Mouse (Mus musculus): ENCODE measurements around the gene Lnx1. TPM values are rescaled to one million over a fixed set of nuclear protein-coding genes. Genes with fewer than 3 reads are reported as not detected.

Gene Lnx1
- polyA plus RNA-seq, 1 experiment from 2014 or later, result 1.2 TPM

DNA sequence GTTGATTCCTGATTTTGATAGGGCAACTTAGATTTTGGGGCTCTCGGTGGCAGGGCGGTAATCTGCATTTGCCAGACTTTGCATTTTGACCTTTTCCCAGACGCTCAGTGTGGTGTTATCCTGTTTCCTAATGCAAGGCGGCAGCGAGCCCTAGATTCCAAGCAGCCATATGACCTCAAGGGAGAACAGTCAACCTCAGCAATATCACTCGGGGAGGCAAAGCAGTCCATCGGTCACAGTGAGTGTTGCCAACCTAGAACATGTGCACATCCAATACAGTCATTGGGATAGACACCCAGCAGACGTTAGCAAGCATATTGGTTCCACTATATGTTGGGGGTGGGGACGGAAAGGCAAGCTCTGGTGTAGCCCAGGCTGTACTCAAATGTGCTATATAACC, 54.5 kb downstream of the Lnx1 start:
- Histone ChIP-seq H3K9ac (no peak overlapping the region), H3K9me3 (no peaks in the 10 kb centered on the region), H3K27ac (no peak overlapping the region), H3K4me1 (no peaks in the 10 kb centered on the region), H3K4me3 (no peak overlapping the region), H3K36me3 (no peaks in the 10 kb centered on the region), H3K27me3 (no peaks in the 10 kb centered on the region), H3K4me2 (no peak overlapping the region)
- ATAC-seq (ENCODE audit: insufficient number of reproducible peaks, low FRiP score, low TSS enrichment, low read depth), result no peak
- WGBS, result 87% methylated on average over 9 of the region's 9 CpGs

DNA sequence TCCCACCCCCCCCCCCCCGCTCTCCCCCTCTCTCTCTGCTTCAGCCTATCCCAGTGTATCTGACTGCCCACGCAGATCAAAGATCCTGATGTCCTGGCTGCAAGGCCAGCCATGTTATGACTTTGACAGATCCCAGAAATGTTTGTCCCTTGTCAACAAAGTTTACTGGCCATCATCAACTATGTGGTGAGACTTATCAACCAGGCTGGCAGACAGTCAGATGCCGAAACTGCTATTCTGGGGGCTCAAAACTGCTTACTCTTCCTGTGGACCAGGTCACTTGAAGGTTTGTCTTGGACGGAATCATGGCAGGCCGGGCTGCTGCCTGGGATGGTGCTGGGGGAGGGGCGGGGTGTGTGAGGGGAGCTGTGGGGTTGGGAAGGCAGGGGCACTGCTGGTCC, 55.1 kb downstream of the Lnx1 start:
- Histone ChIP-seq H3K36me3 (no peaks in the 10 kb centered on the region), H3K4me1 (no peaks in the 10 kb centered on the region), H3K27ac (no peak overlapping the region), H3K9ac (no peak overlapping the region), H3K4me2 (no peak overlapping the region), H3K27me3 (no peaks in the 10 kb centered on the region), H3K9me3 (no peaks in the 10 kb centered on the region), H3K4me3 (no peak overlapping the region)
- no peak for ATAC-seq (ENCODE audit: insufficient number of reproducible peaks, low FRiP score, low TSS enrichment, low read depth)
- 49% methylated on average over 5 of the region's 6 CpGs for WGBS

DNA sequence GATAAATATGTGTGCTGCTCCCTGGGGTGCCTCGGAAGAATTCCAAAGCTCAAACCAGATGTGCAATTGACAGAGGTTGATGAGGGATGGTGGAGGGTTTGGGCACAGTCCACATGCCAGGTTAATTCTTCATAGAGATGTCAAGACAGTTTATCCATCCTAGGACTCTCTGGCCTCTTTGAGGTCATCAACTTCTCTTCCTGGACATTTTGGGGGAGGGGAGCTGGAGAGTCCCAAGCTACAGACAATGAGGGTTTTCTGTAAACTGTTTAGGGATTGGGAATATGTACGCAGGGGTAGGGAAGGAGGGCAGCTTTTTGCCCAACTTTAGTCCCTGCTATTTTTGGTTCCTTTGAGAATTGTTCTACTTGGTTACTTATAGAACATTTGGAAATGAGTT, 60.4 kb downstream of the Lnx1 start:
- H3K4me1 ChIP-seq, result no peaks in the 10 kb centered on the region
- no peaks in the 10 kb centered on the region for H3K9me3 ChIP-seq
- H3K27ac ChIP-seq, result no peak overlapping the region
- H3K36me3 ChIP-seq, result no peaks in the 10 kb centered on the region
- WGBS, result 75% methylated on average over 2 of the region's 2 CpGs
- no peak for ATAC-seq (ENCODE audit: insufficient number of reproducible peaks, low FRiP score, low TSS enrichment, low read depth)
- no peaks in the 10 kb centered on the region for H3K27me3 ChIP-seq
- H3K4me3 ChIP-seq, result no peak overlapping the region
- H3K9ac ChIP-seq, result no peak overlapping the region
- H3K4me2 ChIP-seq, result no peak overlapping the region

- 43% methylated on average over 6 of the region's 6 CpGs for WGBS
- no peaks in the 10 kb centered on the region for H3K9me3 ChIP-seq
- H3K36me3 ChIP-seq, result no peaks in the 10 kb centered on the region
- H3K4me1 ChIP-seq, result no peaks in the 10 kb centered on the region
- H3K9ac ChIP-seq, result no peak overlapping the region
- H3K4me2 ChIP-seq, result no peak overlapping the region
- no peaks in the 10 kb centered on the region for H3K27me3 ChIP-seq
- no peak overlapping the region for H3K4me3 ChIP-seq
- ATAC-seq (ENCODE audit: insufficient number of reproducible peaks, low FRiP score, low TSS enrichment, low read depth), result no peak
- H3K27ac ChIP-seq, result no peak overlapping the region
Observed at GRCm38 (mm10) chr5:74641000-74641399, 61.7 kb downstream of the Lnx1 start.

DNA sequence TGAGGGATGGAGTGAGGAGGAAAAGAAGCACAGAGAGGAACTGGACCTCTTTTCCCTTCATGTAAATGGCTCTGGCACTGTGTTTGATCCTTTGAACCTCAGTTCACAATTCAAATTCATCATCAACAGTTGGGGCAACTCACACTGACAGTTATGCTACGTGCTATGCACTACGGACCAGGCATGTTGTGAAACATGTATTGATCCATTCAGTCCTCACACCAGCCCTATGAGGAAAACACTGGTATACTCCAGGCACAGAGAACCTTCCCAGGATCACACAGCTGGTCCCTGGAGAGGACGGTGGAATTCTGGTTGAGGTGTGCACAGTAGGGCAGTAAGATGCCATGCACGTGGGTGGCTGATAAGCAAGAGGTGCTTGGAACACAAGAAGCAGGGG, 62.2 kb downstream of the Lnx1 start:
- Histone ChIP-seq H3K4me3 (no peak overlapping the region), H3K9ac (no peak overlapping the region), H3K4me2 (no peak overlapping the region), H3K9me3 (no peaks in the 10 kb centered on the region), H3K27ac (no peak overlapping the region), H3K27me3 (no peaks in the 10 kb centered on the region), H3K36me3 (no peaks in the 10 kb centered on the region), H3K4me1 (no peaks in the 10 kb centered on the region)
- WGBS, result 88% methylated on average over 4 of the region's 4 CpGs
- ATAC-seq (ENCODE audit: insufficient number of reproducible peaks, low FRiP score, low TSS enrichment, low read depth), result no peak

DNA sequence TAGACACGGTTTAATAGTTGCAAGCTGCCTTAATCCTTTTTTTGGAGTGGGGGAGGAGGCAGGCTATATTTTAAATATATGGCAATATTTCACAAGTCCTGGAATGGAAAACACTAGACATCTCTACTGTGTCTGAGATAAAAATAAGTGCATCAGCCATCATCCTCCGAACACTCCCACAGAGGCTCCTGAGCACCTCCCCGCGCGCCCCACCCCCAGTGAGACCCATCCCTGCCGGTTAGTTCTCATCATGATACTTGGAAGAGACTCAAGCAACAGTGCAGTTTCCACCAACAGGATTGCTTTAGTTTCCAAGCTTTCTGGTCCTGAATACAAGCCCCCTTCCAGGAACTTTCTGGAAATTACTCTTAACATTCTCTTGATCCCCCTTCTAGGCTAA, 63.2 kb downstream of the Lnx1 start:
- Histone ChIP-seq H3K9ac (no peak overlapping the region), H3K36me3 (no peaks in the 10 kb centered on the region), H3K9me3 (no peaks in the 10 kb centered on the region), H3K4me1 (0 out of 2 replicates have a peak, but pooled peaks cover 4% of the 10 kb centered on the region), H3K27ac (no peak overlapping the region), H3K4me2 (no peak overlapping the region), H3K27me3 (no peaks in the 10 kb centered on the region), H3K4me3 (no peak overlapping the region)
- ATAC-seq (ENCODE audit: insufficient number of reproducible peaks, low FRiP score, low TSS enrichment, low read depth), result no peak
- WGBS, result 82% methylated on average over 6 of the region's 6 CpGs

DNA sequence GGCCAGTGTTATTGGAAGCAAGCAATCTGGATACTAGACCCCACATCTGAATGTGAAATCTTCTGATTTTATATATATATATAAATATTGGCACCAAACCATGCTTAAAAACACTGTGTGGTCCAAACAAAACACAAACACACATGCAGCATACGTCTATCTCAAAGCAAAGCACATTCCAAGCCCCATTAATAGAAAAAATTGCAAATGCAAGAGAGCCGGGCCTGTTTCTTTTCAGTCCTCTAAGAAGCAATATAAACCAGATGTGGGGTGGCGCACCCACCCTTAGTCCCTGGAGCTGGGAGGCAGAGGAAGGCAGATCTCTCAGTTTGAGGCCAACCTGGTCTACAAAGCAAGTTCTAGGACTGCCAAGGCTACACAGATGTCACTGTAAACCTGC, 68.3 kb downstream of the Lnx1 start:
- H3K27ac ChIP-seq, result no peak overlapping the region; the same call in 1 of the 2 replicates
- H3K27me3 ChIP-seq, result no peaks in the 10 kb centered on the region
- no peaks in the 10 kb centered on the region for H3K9me3 ChIP-seq
- WGBS, result 28% methylated on average over 3 of the region's 3 CpGs
- H3K9ac ChIP-seq, result no peak overlapping the region
- H3K36me3 ChIP-seq, result no peaks in the 10 kb centered on the region
- no peak for ATAC-seq (ENCODE audit: insufficient number of reproducible peaks, low FRiP score, low TSS enrichment, low read depth)
- H3K4me3 ChIP-seq, result no peak overlapping the region
- H3K4me1 ChIP-seq, result peaks cover 22% of the 10 kb centered on the region
- H3K4me2 ChIP-seq, result no peak overlapping the region

DNA sequence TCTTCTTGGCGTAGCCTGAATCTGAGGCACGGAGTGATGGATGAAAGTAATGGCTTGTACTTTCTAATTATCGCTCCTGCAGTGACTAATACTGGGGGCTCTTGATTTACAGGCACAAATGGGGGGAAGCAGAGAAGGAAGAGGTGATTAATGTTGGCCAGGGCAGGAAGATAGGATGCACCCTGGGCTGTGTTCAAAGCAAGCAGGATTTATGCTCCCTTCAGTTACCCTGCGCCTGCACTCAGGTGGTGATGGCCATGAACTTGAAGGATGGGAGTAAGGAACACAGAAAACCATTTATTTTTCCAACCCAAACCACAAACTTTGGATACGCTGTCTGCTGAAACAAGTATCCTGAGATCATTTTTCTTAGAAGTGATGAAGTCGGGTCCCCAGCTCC, 69.3 kb downstream of the Lnx1 start:
- ATAC-seq (ENCODE audit: insufficient number of reproducible peaks, low FRiP score, low TSS enrichment, low read depth), result no peak
- no peak overlapping the region for H3K27ac ChIP-seq
- WGBS, result 59% methylated on average over 6 of the region's 6 CpGs
- no peak overlapping the region for H3K4me2 ChIP-seq
- H3K4me1 ChIP-seq, result peaks cover 22% of the 10 kb centered on the region
- no peak overlapping the region for H3K4me3 ChIP-seq
- no peaks in the 10 kb centered on the region for H3K27me3 ChIP-seq
- no peaks in the 10 kb centered on the region for H3K36me3 ChIP-seq
- no peaks in the 10 kb centered on the region for H3K9me3 ChIP-seq
- no peak overlapping the region for H3K9ac ChIP-seq

- H3K4me1 ChIP-seq, result peaks cover 22% of the 10 kb centered on the region
- no peak overlapping the region for H3K9ac ChIP-seq
- H3K4me3 ChIP-seq, result no peak overlapping the region
- 41% methylated on average over 17 of the region's 17 CpGs for WGBS
- H3K27ac ChIP-seq, result no peak overlapping the region
- no peaks in the 10 kb centered on the region for H3K36me3 ChIP-seq
- ATAC-seq (ENCODE audit: insufficient number of reproducible peaks, low FRiP score, low TSS enrichment, low read depth), result no peak
- H3K4me2 ChIP-seq, result no peak overlapping the region
- H3K9me3 ChIP-seq, result no peaks in the 10 kb centered on the region
- H3K27me3 ChIP-seq, result no peaks in the 10 kb centered on the region
Observed at GRCm38 (mm10) chr5:74632369-74633114, 70.2 kb downstream of the Lnx1 start.

DNA sequence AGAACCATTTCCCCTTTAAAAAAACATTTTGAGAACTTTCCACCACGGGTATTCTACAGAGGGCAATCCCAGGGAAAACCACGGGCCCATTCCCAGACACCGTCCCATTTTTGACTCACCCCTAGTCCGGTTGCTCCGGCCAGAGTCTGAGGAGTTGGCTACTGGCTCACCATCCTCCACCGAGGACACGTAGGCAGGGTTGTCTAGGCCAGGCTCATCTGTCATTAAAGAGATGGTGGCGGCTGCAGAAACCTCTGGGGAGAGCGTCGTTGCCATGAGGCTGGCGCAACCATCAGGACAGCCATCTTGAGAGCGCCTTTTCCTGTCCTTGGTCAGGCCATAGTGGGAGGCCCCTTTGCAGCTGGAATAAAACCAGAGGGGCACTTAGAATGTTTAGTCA, 74.7 kb downstream of the Lnx1 start:
- no peak overlapping the region for H3K4me3 ChIP-seq
- H3K27me3 ChIP-seq, result no peaks in the 10 kb centered on the region
- H3K36me3 ChIP-seq, result no peaks in the 10 kb centered on the region
- H3K9me3 ChIP-seq, result no peaks in the 10 kb centered on the region
- H3K4me2 ChIP-seq, result no peak overlapping the region
- no peak overlapping the region for H3K9ac ChIP-seq
- ATAC-seq (ENCODE audit: insufficient number of reproducible peaks, low FRiP score, low TSS enrichment, low read depth), result no peak
- 80% methylated on average over 12 of the region's 12 CpGs for WGBS
- peaks cover 18% of the 10 kb centered on the region for H3K4me1 ChIP-seq
- H3K27ac ChIP-seq, result no peak overlapping the region

GRCm38 (mm10) chr5:74624385-74624784, 78.3 kb downstream of the Lnx1 start:
- H3K27me3 ChIP-seq, result no peaks in the 10 kb centered on the region
- peaks cover 14% of the 10 kb centered on the region for H3K4me1 ChIP-seq
- H3K27ac ChIP-seq, result no peak overlapping the region
- H3K9ac ChIP-seq, result no peak overlapping the region
- WGBS, result 56% methylated on average over 5 of the region's 5 CpGs
- H3K36me3 ChIP-seq, result no peaks in the 10 kb centered on the region
- no peaks in the 10 kb centered on the region for H3K9me3 ChIP-seq
- ATAC-seq (ENCODE audit: insufficient number of reproducible peaks, low FRiP score, low TSS enrichment, low read depth), result no peak
- no peak overlapping the region for H3K4me2 ChIP-seq
- H3K4me3 ChIP-seq, result no peak overlapping the region

- WGBS, result 91% methylated on average over 14 of the region's 14 CpGs
- H3K4me1 ChIP-seq, result peaks cover 14% of the 10 kb centered on the region
- no peak overlapping the region for H3K27ac ChIP-seq
- no peak for ATAC-seq (ENCODE audit: insufficient number of reproducible peaks, low FRiP score, low TSS enrichment, low read depth)
- H3K9ac ChIP-seq, result no peak overlapping the region
- H3K9me3 ChIP-seq, result no peaks in the 10 kb centered on the region
- no peaks in the 10 kb centered on the region for H3K27me3 ChIP-seq
- no peak overlapping the region for H3K4me3 ChIP-seq
- no peaks in the 10 kb centered on the region for H3K36me3 ChIP-seq
- no peak overlapping the region for H3K4me2 ChIP-seq
Observed at GRCm38 (mm10) chr5:74623316-74624000, 79.3 kb downstream of the Lnx1 start.
